Mouse (Mus musculus) stomach, embryonic 16.5 days (tissue): ENCODE data around the gene Dcbld1. TPM values are rescaled to one million over a fixed set of nuclear protein-coding genes. Genes with fewer than 3 reads are reported as not detected.

Experiments
- ATAC-seq: fragments of 200-750 bp; cut with Nextera tagmentation; 2 replicates; pipeline ENCODE4 v1.8.0; 2017; ENCODE audit warnings: moderate number of reproducible peaks, moderate TSS enrichment; ENCODE audit not compliant: insufficient read depth, low FRiP score
- H3K27ac ChIP-seq: fragments of 300-500 bp; sonication (generic); 2 replicates; pipeline ENCODE4 v1.5.1; 2014; ENCODE audit warnings: low read length
- H3K27me3 ChIP-seq: fragments of 300-500 bp; sonication (generic); 2 replicates; pipeline ENCODE4 v1.6.1; 2014; ENCODE audit warnings: low read length, control low read depth, mixed read lengths; ENCODE audit not compliant: control insufficient read depth, insufficient read depth
- H3K36me3 ChIP-seq: fragments of 300-500 bp; sonication (generic); 2 replicates; pipeline ENCODE4 v1.6.1; 2014; ENCODE audit warnings: low read length; ENCODE audit not compliant: control insufficient read depth, insufficient read depth
- H3K4me1 ChIP-seq: fragments of 300-500 bp; sonication (generic); 2 replicates; pipeline ENCODE4 v1.6.1; 2014; ENCODE audit warnings: low read length, control low read depth, mixed read lengths; ENCODE audit not compliant: control insufficient read depth, insufficient read depth
- H3K4me2 ChIP-seq: fragments of 300-500 bp; sonication (generic); 2 replicates; pipeline ENCODE4 v1.6.1; 2014; ENCODE audit warnings: low read depth, low read length, mixed read lengths
- H3K4me3 ChIP-seq: fragments of 300-500 bp; sonication (generic); replicated peaks from 2 replicates; pipeline ENCODE4 v1.5.1; 2014; ENCODE audit warnings: mild to moderate bottlenecking, low read length
- H3K9ac ChIP-seq: fragments of 300-500 bp; sonication (generic); 2 replicates; pipeline ENCODE4 v1.6.1; 2014; ENCODE audit warnings: low read length
- H3K9me3 ChIP-seq: fragments of 300-500 bp; sonication (generic); replicated peaks from 2 replicates; pipeline ENCODE4 v1.6.1; 2016; ENCODE audit warnings: low read length, control low read depth; ENCODE audit not compliant: control insufficient read depth
- WGBS: fragments of 180-500 bp; shearing (Covaris S2); extraction: QIAGEN DNeasy Blood & Tissue Kit; methylation state at CpG from one replicate; pipeline ENCODE4 v1.1.7; 2014; 5-methylcytosine and 5-hydroxymethylcytosine counted together
- polyA plus RNA-seq: library from polyadenylated mRNA; unstranded; fragments of >200 nt; fragmentation: Nextera tagmentation; extraction: Ambion mirVana; gene quantifications from 2 replicates; pipeline ENCODE4 v1.2.1, GENCODE M21; 2015

Dcbld1 gene
- polyA plus RNA-seq, 1 experiment from 2014 or later: 33.2 TPM

DNA sequence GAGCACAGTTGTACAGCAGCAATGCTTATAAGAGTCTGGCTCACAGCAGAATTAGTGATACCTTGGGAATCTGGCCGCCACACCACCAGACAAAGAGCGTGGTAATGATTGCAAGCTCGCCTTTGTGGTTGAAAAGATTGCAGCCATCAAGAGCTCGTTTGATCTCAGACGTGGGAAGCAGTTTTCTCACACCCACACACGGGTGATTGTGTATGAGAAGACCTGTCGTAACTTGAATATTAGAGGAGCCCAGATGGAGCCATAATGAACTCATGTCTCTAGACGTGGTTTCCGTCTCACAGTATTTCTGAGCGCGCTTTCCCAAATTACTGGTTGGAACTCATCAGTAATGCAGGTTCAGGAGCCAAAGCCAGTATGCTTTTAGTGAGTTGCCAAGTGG, 20.0 kb downstream of the Dcbld1 start:
- 82% methylated on average over 11 of the region's 11 CpGs for WGBS
- no peaks in the 10 kb centered on the region for H3K36me3 ChIP-seq
- no peaks in the 10 kb centered on the region for H3K27me3 ChIP-seq
- no peaks in the 10 kb centered on the region for H3K9me3 ChIP-seq
- no peak overlapping the region for H3K4me2 ChIP-seq
- H3K4me3 ChIP-seq: no peak overlapping the region
- H3K4me1 ChIP-seq: no peaks in the 10 kb centered on the region
- no peak for ATAC-seq
- no peak overlapping the region for H3K9ac ChIP-seq
- H3K27ac ChIP-seq: no peak overlapping the region

DNA sequence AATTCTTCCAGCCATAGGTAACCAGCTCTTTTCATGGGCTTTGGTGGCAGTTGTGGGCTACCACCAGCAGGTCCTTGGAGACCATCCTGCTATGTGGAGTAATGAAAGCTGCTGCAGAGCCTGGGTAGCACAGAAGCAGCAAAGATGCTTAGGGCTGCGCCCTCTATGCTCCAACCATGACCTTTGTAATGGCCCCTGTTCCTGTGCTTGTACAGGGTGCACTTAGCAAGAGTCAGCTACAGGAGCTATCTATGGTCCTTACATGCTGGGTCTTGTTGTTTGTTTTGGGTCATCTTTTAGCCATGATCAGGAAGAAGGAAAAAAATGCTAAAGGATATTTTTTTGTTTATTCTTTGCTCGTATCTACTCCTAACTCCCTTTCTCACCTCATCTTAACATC, 24.3 kb downstream of the Dcbld1 start:
- no peak for ATAC-seq

DNA sequence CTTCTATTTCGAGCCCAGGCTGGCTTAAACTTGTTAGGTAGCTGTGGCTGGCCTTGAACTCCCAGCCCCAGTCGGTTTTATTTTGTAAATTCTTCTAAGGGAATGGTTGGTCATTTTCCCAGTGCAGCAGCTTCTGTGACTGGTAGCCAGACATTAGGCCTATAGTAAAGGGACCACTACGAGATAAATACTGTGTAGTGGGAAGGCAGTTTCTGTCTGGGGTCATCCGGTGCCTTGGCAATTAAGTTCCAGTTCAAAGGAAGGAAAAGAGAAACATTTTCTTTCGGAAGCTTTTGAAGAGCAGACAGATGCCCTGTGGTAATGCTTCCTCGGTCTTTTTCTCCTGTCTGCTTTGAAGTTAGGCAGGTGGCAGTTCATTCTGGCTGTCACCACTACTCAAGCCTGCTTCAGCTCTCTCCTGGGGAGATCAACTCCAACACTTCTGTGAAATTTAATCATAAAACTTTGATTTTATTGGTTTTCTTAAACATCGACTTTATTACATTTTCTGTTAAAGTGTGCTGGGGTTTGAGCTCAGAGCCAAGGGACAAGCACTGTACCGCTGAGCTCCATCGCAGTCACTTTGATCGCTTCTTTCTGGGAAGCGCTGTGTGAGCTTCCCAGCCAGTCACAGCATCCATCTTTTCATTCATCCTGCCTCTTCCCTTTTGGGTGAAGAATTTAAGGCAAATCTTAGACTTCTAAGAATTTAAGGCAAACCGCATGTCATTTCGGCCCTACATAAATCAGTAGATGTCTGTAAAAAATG, 24.9 kb downstream of the Dcbld1 start:
- no peak overlapping the region for H3K9ac ChIP-seq
- WGBS: 62% methylated on average over 13 of the region's 13 CpGs
- H3K9me3 ChIP-seq: no peaks in the 10 kb centered on the region
- no peak overlapping the region for H3K27ac ChIP-seq
- ATAC-seq: no peak
- H3K36me3 ChIP-seq: no peaks in the 10 kb centered on the region
- H3K4me3 ChIP-seq: no peak overlapping the region
- H3K4me2 ChIP-seq: no peak overlapping the region
- H3K4me1 ChIP-seq: no peaks in the 10 kb centered on the region
- H3K27me3 ChIP-seq: no peaks in the 10 kb centered on the region

More for the DNA sequence above, 24.3 kb downstream of the Dcbld1 start:
- 62% methylated on average over 2 of the region's 2 CpGs for WGBS
- H3K27ac ChIP-seq: no peak overlapping the region
- no peak overlapping the region for H3K4me2 ChIP-seq
- no peaks in the 10 kb centered on the region for H3K36me3 ChIP-seq
- H3K9ac ChIP-seq: no peak overlapping the region
- no peaks in the 10 kb centered on the region for H3K4me1 ChIP-seq
- no peaks in the 10 kb centered on the region for H3K27me3 ChIP-seq
- no peaks in the 10 kb centered on the region for H3K9me3 ChIP-seq
- H3K4me3 ChIP-seq: no peak overlapping the region

DNA sequence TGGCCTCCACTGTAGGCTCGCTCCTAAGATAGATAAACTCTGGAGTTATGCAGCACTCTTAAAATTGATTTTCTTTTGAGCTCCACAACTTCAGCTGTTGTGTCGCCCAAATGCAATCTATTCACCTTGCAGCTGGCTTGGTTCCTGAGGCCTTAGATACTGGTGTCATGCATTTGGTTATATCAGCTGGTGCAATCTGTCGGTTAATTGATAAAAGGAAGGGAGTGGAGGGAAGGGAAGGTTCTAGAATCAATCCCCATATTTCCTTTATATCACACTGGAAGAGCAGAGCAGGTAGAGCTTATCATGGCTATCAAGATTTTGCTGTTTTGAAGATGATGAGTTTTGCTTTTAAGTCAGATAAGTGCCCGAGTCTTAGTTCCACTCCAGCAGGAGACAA, 26.8 kb downstream of the Dcbld1 start:
- H3K9ac ChIP-seq: no peak overlapping the region
- no peaks in the 10 kb centered on the region for H3K4me1 ChIP-seq
- no peak overlapping the region for H3K4me2 ChIP-seq
- no peaks in the 10 kb centered on the region for H3K9me3 ChIP-seq
- WGBS: 76% methylated on average over 4 of the region's 4 CpGs
- H3K36me3 ChIP-seq: 0 out of 2 replicates have a peak, but pooled peaks cover 3% of the 10 kb centered on the region
- H3K27ac ChIP-seq: no peak overlapping the region
- no peak overlapping the region for H3K4me3 ChIP-seq
- ATAC-seq: no peak
- no peaks in the 10 kb centered on the region for H3K27me3 ChIP-seq

GRCm38 (mm10) chr10:52264162-52264561, 30.7 kb downstream of the Dcbld1 start:
- no peak overlapping the region for H3K9ac ChIP-seq
- H3K4me2 ChIP-seq: no peak overlapping the region
- H3K27ac ChIP-seq: no peak overlapping the region
- no peak overlapping the region for H3K4me3 ChIP-seq
- H3K27me3 ChIP-seq: no peaks in the 10 kb centered on the region
- WGBS: 90% methylated on average over 5 of the region's 5 CpGs
- H3K4me1 ChIP-seq: no peaks in the 10 kb centered on the region
- ATAC-seq: no peak
- H3K9me3 ChIP-seq: no peaks in the 10 kb centered on the region
- 0 out of 2 replicates have a peak, but pooled peaks cover 6% of the 10 kb centered on the region for H3K36me3 ChIP-seq

DNA sequence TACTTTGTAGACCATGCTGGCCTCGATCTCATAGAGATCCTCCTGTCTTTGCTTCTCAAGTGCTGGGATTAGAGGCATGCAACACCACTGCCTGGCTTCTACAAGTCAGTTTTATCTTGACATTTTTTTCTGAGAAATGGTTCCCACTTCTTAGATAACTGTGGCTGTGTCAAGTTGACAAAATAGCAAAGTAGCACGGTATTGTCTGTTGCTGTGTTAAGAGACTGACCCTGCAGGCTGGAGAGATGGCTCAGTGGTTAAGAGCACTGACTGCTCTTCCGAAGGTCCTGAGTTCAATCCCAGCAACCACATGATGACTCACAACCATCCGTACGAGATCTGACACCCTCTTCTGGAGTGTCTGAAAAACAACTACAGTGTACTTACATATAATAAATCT, 35.5 kb downstream of the Dcbld1 start:
- 87% methylated on average over 5 of the region's 5 CpGs for WGBS
- no peaks in the 10 kb centered on the region for H3K27me3 ChIP-seq
- H3K4me2 ChIP-seq: no peak overlapping the region
- H3K36me3 ChIP-seq: 0 out of 2 replicates have a peak, but pooled peaks cover 6% of the 10 kb centered on the region
- H3K9ac ChIP-seq: no peak overlapping the region
- no peaks in the 10 kb centered on the region for H3K4me1 ChIP-seq
- no peak overlapping the region for H3K4me3 ChIP-seq
- H3K27ac ChIP-seq: no peak overlapping the region
- no peaks in the 10 kb centered on the region for H3K9me3 ChIP-seq
- no peak for ATAC-seq

GRCm38 (mm10) chr10:52271385-52271784, 38.0 kb downstream of the Dcbld1 start:
- Histone ChIP-seq H3K4me3 (no peak overlapping the region), H3K9ac (no peak overlapping the region)
- no peak for ATAC-seq

DNA sequence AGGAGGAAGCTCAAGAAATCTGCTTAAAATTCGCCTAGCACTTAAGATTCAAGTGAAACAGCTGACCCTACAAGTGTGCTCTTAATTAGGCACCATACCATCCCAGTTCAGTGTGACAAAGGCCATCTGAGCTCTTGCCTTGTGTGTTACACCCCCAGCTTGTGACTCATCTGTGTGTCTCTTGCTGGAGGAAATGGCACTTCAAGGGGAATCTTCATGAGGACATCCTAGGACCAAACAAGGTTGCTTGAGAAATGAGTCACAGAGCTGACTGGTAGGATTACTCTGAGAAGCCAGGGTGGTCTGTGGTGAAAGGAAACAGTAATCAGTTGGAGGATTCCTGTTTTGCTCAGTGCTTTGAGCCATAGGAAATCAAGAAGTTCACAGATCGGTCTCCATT, 39.6 kb downstream of the Dcbld1 start:
- Histone ChIP-seq H3K9ac (no peak overlapping the region), H3K9me3 (no peaks in the 10 kb centered on the region), H3K4me1 (no peaks in the 10 kb centered on the region), H3K36me3 (no peaks in the 10 kb centered on the region), H3K4me2 (no peak overlapping the region), H3K27me3 (no peaks in the 10 kb centered on the region), H3K4me3 (no peak overlapping the region), H3K27ac (no peak overlapping the region)
- no peak for ATAC-seq
- 69% methylated on average over 2 of the region's 2 CpGs for WGBS

More at GRCm38 (mm10) chr10:52271385-52271784, 38.0 kb downstream of the Dcbld1 start:
- H3K27me3 ChIP-seq: no peaks in the 10 kb centered on the region
- no peaks in the 10 kb centered on the region for H3K9me3 ChIP-seq
- WGBS: 78% methylated on average over 5 of the region's 5 CpGs
- H3K27ac ChIP-seq: no peak overlapping the region
- no peak overlapping the region for H3K4me2 ChIP-seq
- H3K36me3 ChIP-seq: no peaks in the 10 kb centered on the region
- no peaks in the 10 kb centered on the region for H3K4me1 ChIP-seq

GRCm38 (mm10) chr10:52274001-52274909, 40.8 kb downstream of the Dcbld1 start:
- no peaks in the 10 kb centered on the region for H3K36me3 ChIP-seq
- no peak for ATAC-seq
- H3K4me1 ChIP-seq: 0 out of 2 replicates have a peak, but pooled peaks cover 3% of the 10 kb centered on the region
- no peak overlapping the region for H3K4me2 ChIP-seq
- no peaks in the 10 kb centered on the region for H3K9me3 ChIP-seq
- no peaks in the 10 kb centered on the region for H3K27me3 ChIP-seq
- no peak overlapping the region for H3K9ac ChIP-seq
- 57% methylated on average over 8 of the region's 8 CpGs for WGBS
- no peak overlapping the region for H3K4me3 ChIP-seq
- no peak overlapping the region for H3K27ac ChIP-seq
